Mouse (Mus musculus): ENCODE results near the gene Gm4756.
"Not testable (repeated sequence)": the region's sequence is repeated elsewhere in the genome, so short reads cannot be mapped to it uniquely, and the experiment has no call there.

Gm4756 gene

GRCm38 (mm10) chr12:72666015-72666414 lies 16.6 kb upstream of the Gm4756 start:
- POLR2A ChIA-PET = interaction anchor here in 1 of 4 experiments (1.4 to 2.1 kb wide), 2 partner anchors 8 to 13 kb away, joined by 4 to 13 read pairs; no protein-coding TSS in a partner anchor
- CTCF ChIA-PET = interaction anchor here in 1 of 4 experiments (1.2 kb wide), 1 partner anchor 13 kb away, joined by 3 read pairs; no protein-coding TSS in a partner anchor

DNA sequence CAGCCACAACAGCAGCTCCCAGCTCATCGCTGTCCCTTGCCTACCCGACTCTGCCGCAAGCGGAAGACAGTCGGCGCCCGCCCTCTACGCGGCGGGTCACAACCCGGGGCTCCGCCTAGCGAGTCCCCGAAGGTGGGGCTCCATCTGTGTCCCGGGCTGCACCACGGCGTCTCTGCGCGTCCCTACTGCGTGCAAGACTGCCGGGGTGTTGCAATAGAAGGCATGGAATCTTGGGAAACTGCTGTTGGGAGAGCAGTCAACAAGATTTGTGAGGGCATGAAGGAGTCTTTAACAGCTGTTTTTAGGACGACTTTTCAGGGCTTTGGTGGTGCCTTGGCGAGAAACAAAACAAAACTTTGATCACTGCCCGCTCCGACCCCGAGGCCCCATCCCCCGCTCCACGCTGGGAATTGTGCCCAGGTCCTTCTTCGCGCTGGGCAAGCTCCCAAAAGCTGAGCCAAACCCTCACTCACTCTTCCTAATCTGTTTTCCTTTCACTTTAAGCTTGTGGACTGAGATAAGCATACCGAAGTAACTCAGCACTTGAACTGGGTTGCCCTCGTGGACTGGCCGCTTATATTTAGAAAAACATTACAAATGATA lies 15.4 kb upstream of the Gm4756 start, which contains the start of gene Dhrs7:
Gene Dhrs7, minus strand, starts transcription at position 175 of the 603 bp plus-strand sequence.
- CTCF ChIA-PET = interaction anchor here in 2 of 4 experiments (0.6 to 2.3 kb wide), 9 partner anchors 9 to 204 kb away, joined by 3 to 11 read pairs (median 4); partner anchors contain the start of gene Gm4756 (in 1 of the 2)
- POLR2A ChIA-PET = interaction anchor here (0.6 to 2.1 kb wide), 13 partner anchors 9 to 95 kb away, joined by 3 to 21 read pairs (median 4); partner anchors contain the start of gene Gm4756 (in 1 of the 4)

- POLR2A ChIA-PET = interaction anchor here (0.6 to 2.1 kb wide), 14 partner anchors 10 to 1371 kb away, joined by 3 to 21 read pairs (median 4); partner anchors contain the start of genes Gm4756 (in 1 of the 4), Jkamp (in 1 of the 4) and L3hypdh (in 1 of the 4)
- CTCF ChIA-PET = interaction anchor here in 3 of 4 experiments (0.6 to 2.3 kb wide), 10 partner anchors 8 to 362 kb away, joined by 3 to 11 read pairs (median 4); partner anchors contain the start of gene Gm4756 (in 1 of the 3)
Measured at GRCm38 (mm10) chr12:72664020-72664734, 14.7 kb upstream of the Gm4756 start.

DNA sequence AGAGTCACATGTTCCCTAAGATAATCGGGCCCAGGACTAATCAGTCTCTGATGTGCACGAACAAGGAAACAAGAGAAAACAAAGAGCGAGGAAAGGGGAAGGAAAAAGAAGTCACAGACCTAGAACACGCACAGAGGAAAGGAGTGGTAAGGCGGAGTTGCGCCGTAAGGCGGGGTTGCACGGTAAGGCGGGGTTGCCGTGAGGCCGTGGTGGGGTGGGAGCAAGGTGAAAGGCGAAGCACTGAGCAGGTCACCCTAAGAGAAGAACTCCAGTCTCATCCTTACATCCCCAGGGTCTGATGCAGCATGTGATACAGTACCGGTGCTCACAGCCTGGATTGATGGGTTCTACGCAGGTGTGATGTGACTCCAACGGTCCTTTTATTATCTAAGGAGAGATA lies 6.3 kb upstream of the Gm4756 start:
- ChIA-PET CTCF (interaction anchor here in 3 of 4 experiments (0.6 to 2.7 kb wide), 9 partner anchors 8 to 195 kb away, joined by 3 to 29 read pairs (median 5); partner anchors contain the start of gene Dhrs7 (in 2 of the 3)), POLR2A (no interaction called here)

- ChIA-PET CTCF (interaction anchor here (0.5 to 2.7 kb wide), 16 partner anchors 9 to 1064 kb away, joined by 3 to 29 read pairs (median 4); partner anchors contain the start of gene Dhrs7 (in 1 of the 4)), POLR2A (interaction anchor here in 1 of 4 experiments (0.6 kb wide), 1 partner anchor 10 kb away, joined by 4 read pairs; no protein-coding TSS in a partner anchor)
Measured at GRCm38 (mm10) chr12:72654698-72655097, 5.2 kb upstream of the Gm4756 start.

- ChIA-PET POLR2A (interaction anchor here in 3 of 4 experiments (0.6 to 2.4 kb wide), 7 partner anchors 15 to 324 kb away, joined by 3 to 21 read pairs (median 5); partner anchors contain the start of gene Dhrs7 (in 1 of the 3)), CTCF (interaction anchor here in 2 of 4 experiments (2.7 to 3.1 kb wide), 2 partner anchors 187 kb away, joined by 7 to 10 read pairs; no protein-coding TSS in a partner anchor)
Measured at GRCm38 (mm10) chr12:72648921-72649320, 540 bp downstream of the Gm4756 start.

DNA sequence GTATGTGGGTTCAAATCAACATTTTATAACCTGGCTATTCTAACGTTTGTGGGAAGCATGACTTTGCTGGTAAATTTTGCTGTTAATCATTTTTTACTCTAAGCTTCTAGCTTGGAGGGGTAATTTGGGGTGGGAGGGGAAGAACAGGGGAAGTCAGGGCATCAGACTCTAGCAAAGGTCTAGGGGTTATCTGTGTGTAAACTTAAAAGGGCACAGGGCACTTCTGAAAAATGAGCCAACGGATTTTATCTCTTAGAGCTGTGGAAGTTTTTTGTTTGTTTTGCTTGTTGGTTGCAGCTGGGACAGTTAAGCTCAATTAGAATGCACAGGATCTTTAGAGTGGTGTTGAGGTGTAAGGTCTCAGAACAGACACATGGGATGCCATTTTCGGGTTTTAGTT lies 11.4 kb downstream of the Gm4756 start:
- CTCF ChIA-PET = no interaction called here
- POLR2A ChIA-PET = interaction anchor here in 1 of 4 experiments (0.6 kb wide), 3 partner anchors 27 to 131 kb away, joined by 3 to 8 read pairs (median 3); no protein-coding TSS in a partner anchor

DNA sequence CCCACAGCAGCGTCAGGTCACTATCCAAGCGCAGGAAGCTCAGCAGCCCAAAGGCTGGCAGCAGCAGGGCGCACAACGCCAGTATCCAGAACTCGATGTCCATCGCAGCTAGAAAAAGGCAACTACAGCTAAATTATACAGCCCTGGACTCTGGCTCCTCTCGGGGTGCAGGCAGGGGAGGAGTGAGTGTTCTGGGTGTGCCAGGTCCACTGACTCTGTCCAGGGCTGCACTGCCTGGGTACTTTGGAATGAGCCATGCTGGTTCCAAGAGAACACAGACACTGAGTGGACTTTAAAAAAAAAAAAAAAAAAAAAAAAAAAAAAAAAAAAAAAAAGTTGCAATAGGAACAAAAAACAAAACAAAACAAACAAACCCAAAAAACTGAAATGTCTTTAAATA lies 20.7 kb downstream of the Gm4756 start:
- ChIA-PET CTCF (no interaction called here), POLR2A (no interaction called here)

- ChIA-PET POLR2A (no interaction called here), CTCF (no interaction called here)
Measured at GRCm38 (mm10) chr12:72622853-72623496, 26.5 kb downstream of the Gm4756 start.

DNA sequence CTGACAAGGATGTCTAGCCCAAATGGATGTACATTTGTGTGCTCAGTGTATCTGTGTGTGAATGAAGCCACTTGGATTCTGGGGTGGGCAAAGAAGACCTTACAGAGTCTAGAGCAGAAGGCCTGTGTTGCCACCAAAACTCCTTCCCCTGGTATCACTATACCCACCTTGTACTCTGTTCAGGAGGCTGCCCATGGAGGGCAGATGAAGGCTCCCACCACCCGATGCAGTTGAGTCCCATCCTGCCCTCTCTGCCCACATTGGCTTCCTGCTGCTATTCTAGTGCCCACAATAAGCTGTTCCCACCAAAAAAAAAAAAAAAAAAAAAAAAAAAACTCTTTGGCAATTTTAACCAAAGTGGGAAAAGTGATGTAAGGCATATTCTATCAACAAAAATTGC lies 28.0 kb downstream of the Gm4756 start:
- ChIA-PET POLR2A (no interaction called here), CTCF (interaction anchor here in 2 of 4 experiments (0.6 kb wide), 2 partner anchors 22 to 159 kb away, joined by 4 to 12 read pairs; no protein-coding TSS in a partner anchor)

DNA sequence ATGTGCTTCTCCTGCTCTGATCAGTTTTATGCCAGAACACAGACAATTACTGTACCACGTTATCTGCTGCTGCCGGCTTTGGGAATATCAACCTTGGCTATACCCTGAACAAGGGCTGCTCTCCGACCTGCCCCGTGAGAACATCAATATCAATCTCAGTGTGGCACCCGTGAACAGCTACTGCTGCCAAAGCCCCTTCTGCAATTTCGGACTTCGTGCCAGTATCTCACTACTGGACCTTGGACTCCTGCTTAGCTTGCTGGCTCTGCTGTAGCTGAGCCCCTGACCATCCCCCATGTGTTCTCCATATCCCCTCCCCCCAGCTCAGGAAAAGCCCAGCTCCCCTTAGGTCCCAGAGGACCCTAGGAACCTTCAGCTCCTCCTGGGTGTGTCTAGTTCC lies 28.6 kb downstream of the Gm4756 start:
- ChIA-PET POLR2A (no interaction called here), CTCF (interaction anchor here in 2 of 4 experiments (0.6 kb wide), 2 partner anchors 23 to 158 kb away, joined by 4 to 12 read pairs; no protein-coding TSS in a partner anchor)

- ChIA-PET CTCF (interaction anchor here in 1 of 4 experiments (0.9 to 1.5 kb wide), 2 partner anchors 150 to 750 kb away, joined by 3 to 4 read pairs; no protein-coding TSS in a partner anchor), POLR2A (no interaction called here)
Measured at GRCm38 (mm10) chr12:72612053-72612452, 37.4 kb downstream of the Gm4756 start.

DNA sequence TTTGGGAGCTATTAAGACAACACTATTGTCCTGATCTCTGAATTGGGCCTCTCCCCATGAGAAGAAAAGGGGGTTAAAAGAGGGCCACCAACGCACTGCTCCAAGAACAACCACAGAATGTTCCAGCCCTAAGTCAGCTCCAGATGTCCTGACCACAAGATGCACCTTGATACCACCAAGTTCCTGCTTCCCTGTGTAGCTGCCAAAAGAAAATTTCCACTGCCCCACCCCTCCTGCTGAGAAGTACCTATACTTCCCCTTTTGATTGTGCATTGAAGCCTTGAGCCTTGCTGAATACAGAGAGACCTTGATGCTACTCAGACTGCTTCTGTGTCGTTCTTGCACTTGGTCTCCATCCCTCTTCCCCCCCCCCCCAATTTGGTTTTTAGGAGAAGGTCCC lies 50.7 kb downstream of the Gm4756 start:
- CTCF ChIA-PET, POLR2A ChIA-PET: not testable (repeated sequence)

GRCm38 (mm10) chr12:72594001-72594400 lies 55.5 kb downstream of the Gm4756 start:
- ChIA-PET POLR2A (interaction anchor here in 1 of 4 experiments (1.0 kb wide), 1 partner anchor 55 kb away, joined by 3 read pairs; no protein-coding TSS in a partner anchor), CTCF (no interaction called here)

- CTCF ChIA-PET = no interaction called here
- POLR2A ChIA-PET = no interaction called here
Measured at GRCm38 (mm10) chr12:72592991-72593390, 56.5 kb downstream of the Gm4756 start.

DNA sequence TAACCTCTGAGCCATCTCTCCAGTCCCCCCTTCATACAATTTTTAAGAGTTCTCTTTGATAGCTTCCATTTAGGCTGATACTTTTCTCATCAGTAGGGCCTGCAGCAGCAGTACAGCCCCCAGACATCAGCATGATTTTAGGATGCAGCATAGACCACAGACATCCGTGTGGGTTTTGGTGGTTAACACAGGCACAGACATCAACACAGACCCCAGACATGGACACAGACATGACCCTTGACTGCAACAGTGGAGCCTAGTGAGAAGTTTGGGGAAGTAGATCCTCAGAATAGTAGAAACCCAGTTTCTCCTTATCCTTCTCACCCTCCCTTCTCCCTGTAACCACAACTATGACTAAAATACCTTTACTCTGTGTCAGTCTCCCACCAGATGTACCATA lies 64.1 kb downstream of the Gm4756 start:
- ChIA-PET CTCF (no interaction called here), POLR2A (no interaction called here)

DNA sequence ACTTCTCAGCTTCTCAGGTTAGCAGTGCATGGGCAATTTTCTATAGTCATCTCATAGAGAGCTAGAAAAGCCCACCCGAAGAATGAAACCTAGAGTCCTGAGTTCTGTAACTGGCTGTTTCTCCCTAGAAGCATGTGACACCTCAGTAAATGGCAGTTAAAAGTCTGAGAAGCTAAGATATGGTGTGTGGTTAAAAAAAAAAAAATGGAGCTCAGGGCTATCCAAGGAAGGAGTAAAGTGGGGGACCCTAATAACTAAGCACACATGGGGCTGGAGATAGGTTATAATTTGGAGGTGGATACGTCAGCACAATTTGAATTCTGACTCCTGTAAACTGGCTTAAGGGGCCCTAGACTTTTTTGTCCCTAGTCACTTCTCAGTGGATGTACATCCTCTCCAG lies 66.4 kb downstream of the Gm4756 start:
- CTCF ChIA-PET = no interaction called here
- POLR2A ChIA-PET = no interaction called here

DNA sequence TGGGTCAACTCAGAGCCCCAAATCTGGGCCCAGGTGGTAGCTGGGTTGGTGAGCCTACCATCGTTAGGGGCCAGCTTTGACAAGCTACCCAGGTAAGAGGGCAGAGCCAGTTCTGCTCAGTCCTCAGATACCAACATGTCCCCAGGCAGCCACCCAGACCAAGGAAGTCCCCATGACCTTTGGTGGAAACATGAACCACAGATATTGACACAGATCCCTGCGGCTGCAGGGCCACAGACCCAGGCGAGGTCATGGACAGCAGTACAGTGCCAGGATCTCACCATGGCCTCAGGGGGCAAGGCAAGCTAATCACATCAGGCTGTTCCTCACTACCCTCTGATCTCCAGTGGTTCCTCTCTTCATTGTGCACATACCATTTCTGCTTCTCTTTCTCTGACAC lies 67.4 kb downstream of the Gm4756 start:
- ChIA-PET CTCF (no interaction called here), POLR2A (interaction anchor here in 1 of 4 experiments (0.6 kb wide), 1 partner anchor 10 kb away, joined by 3 read pairs; no protein-coding TSS in a partner anchor)

DNA sequence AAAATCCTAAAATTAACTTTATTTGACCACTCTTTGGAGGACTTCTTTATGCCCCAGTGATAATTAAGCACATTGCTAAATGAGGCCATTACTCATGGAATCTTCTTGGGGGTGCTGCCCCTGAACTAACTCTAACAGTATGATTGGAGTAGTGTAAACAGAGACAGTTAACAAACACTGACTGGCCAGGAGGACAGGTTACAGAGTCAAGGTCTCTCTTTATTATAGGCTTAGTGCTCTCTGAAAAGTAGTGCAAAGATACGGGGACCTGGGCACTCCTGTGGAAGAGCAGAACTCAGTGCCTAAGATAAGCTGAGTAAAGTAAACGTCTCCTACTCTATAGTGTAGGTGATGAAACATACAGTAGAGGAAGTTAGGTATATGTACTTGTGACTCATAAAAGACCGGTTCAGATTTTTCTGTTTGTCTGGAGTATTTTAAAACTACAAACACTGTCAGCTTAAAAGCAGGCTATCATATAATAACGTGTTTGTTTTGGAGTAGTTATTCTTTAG lies 85.1 kb downstream of the Gm4756 start:
- ChIA-PET POLR2A (interaction anchor here in 1 of 4 experiments (1.1 kb wide), 1 partner anchor 10 kb away, joined by 3 read pairs; no protein-coding TSS in a partner anchor), CTCF (no interaction called here)

All from embryonic stem cell, embryonic (primary cell).